Mouse (Mus musculus): ENCODE data around the gene Abca2. TPM values are rescaled to one million over a fixed set of nuclear protein-coding genes. Genes with fewer than 3 reads are reported as not detected.
A peak's percentile ranks its signal among the peaks of the same experiment; 100 is the strongest.

The Abca2 gene
- polyA plus RNA-seq, 1 experiment from 2014 or later = 2.7 TPM

DNA sequence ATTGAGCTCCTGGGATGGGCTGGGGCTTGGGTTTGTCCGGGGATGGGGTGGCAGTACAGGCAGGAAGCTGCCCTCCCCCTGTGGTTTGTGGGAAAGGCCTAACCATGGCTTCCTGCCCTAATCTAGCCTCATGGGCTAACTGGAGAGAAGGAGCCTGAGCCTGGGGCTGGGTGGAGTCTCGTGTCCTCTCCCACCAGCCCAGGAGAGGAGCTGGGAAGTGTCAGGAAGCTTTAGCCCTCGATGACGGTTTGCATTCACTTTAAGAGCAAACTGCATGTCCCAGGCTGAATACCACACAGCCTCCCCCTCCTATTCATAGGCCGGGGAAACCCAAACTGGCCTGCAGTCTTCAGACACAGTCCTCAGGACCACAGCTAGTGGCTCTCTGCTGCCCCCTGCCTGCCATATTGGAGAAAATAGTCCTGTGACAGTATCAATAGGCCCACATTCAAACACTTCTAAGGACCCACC lies 1.7 kb upstream of the Abca2 start:
- no peaks in the 10 kb centered on the region for H3K36me3 ChIP-seq
- peaks cover 2% of the 10 kb centered on the region; the same call in 1 of the 2 replicates for H3K4me1 ChIP-seq
- no peak overlapping the region for H3K4me2 ChIP-seq
- H3K9ac ChIP-seq = 0 out of 2 replicates have a peak overlapping the region, but pooled peaks have one; percentile 8
- H3K27me3 ChIP-seq (replicated peaks) = peaks cover 74% of the 10 kb centered on the region
- WGBS = 22% methylated on average over 5 of the region's 5 CpGs
- no peak overlapping the region for H3K4me3 ChIP-seq
- no peak overlapping the region for H3K27ac ChIP-seq (replicated peaks)
- ATAC-seq (ENCODE audit: extremely low read depth, insufficient number of reproducible peaks, low FRiP score, low TSS enrichment) = no peak
- no peaks in the 10 kb centered on the region for H3K9me3 ChIP-seq

DNA sequence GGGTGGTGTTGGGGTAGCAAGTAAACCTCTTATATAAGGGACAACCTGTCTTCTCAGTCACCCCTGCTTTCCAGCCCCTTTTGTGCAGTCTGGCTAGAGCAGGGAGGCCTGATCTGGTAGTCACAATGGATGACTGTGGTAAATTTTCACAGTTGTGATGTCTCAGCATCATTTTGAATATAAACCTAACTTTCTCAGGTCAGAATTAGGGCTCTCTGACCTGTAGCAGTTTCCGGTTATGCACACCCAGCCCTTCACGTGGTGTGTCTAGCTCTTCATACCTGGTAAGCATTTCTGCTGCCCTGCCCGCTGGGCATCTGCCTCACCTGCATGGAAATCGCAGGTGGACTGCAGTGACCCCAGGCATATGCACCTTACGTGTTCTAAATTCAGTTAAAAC lies 1.2 kb upstream of the Abca2 start:
- Histone ChIP-seq H3K36me3 (no peaks in the 10 kb centered on the region), H3K27ac (replicated peaks) (no peak overlapping the region), H3K9ac (no peak overlapping the region), H3K9me3 (no peaks in the 10 kb centered on the region), H3K4me3 (no peak overlapping the region), H3K27me3 (replicated peaks) (peaks cover 77% of the 10 kb centered on the region), H3K4me1 (peaks cover 2% of the 10 kb centered on the region; the same call in 1 of the 2 replicates), H3K4me2 (no peak overlapping the region)
- WGBS = 80% methylated on average over 5 of the region's 5 CpGs
- ATAC-seq (ENCODE audit: extremely low read depth, insufficient number of reproducible peaks, low FRiP score, low TSS enrichment) = no peak

DNA sequence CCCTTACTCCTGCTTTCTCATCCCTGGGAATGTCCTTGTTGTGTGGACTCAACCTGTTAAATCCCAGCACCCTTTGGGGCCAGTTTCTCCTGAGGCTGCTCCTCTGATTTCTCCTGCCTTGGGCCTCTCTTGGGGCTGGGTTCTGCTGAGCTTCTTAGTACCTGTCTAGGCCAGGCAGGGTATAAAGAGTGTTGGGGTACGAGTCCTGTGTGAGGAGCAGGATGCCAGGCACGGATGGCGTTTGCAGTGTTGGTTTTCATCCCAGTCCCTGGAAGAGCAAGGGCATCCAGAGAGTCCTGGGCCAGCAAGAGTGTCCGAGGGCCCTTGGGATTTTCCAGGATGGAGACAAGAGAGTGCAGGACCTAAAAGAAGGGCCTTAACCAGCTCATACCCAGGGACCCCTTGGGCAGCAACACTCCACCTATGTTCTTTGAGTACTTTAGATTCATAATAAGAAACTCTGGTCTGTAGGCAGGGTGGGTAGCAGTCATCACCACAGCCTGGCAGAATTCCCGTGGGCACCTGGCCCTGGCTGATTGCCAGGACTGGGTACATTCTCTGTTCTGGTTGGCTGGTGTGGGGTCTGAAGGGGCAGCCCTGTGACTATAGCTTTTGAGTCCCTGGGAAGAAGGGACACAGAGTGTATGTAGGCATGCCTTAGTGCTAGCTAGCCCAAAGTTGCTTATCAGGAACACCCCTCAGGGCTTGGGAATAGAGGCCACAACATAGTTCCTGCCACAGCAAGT lies 1.1 kb downstream of the Abca2 start:
- 75% methylated on average over 5 of the region's 5 CpGs for WGBS
- Histone ChIP-seq H3K4me2 (peak overlapping the region; percentile 93), H3K27me3 (replicated peaks) (peaks cover 68% of the 10 kb centered on the region), H3K9ac (no peak overlapping the region; the same call in 1 of the 2 replicates), H3K36me3 (no peaks in the 10 kb centered on the region), H3K9me3 (no peaks in the 10 kb centered on the region), H3K27ac (replicated peaks) (no peak overlapping the region), H3K4me1 (peaks cover 2% of the 10 kb centered on the region; the same call in 1 of the 2 replicates), H3K4me3 (peak overlapping the region; percentile 77)
- no peak for ATAC-seq (ENCODE audit: extremely low read depth, insufficient number of reproducible peaks, low FRiP score, low TSS enrichment)

DNA sequence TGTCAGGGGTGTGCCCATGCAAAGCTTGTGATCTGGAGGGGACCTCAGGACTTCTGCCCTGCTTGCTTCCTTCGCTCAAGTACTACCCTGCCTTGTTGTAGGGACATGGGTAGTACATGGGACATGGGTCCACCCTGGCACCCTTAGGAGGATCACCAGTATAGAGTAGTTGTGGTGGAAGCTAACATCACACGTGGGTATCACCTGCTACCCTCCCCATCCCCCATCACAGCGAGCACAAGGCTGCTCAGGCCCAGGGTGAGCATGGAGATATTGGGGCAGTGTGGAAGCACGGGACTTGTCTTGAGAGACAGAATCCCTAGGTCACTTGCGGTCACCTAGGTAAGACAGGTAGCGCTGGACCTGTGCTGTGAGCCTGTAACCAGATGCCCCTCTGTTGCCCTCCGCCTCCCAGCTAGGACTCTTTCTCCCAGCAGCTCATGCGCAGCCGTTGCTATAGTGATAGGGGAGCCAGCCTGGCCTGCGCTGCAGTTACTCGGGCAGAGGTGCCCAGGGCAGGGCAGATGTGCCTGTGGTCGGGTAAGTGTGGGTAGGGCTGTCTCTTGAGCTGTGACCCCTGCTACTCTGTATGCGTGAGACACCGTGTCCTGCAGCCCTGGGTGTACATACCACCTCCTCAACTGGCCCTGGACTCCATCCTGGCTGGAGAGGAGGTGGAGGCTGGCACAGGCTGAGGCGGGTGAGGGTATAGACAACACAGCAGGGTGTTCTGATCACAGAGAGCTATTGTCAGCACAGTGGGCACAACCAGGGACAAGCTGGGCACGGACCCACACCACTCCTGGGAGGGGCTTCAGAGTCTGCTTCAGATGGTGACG lies 2.1 kb downstream of the Abca2 start:
- H3K36me3 ChIP-seq = no peaks in the 10 kb centered on the region
- no peak for ATAC-seq (ENCODE audit: extremely low read depth, insufficient number of reproducible peaks, low FRiP score, low TSS enrichment)
- no peak overlapping the region for H3K9ac ChIP-seq
- H3K27ac ChIP-seq (replicated peaks) = no peak overlapping the region
- H3K9me3 ChIP-seq = no peaks in the 10 kb centered on the region
- H3K4me3 ChIP-seq = no peak overlapping the region
- H3K4me2 ChIP-seq = no peak overlapping the region
- 68% methylated on average over 17 of the region's 17 CpGs for WGBS
- peaks cover 58% of the 10 kb centered on the region for H3K27me3 ChIP-seq (replicated peaks)
- H3K4me1 ChIP-seq = peaks cover 2% of the 10 kb centered on the region; the same call in 1 of the 2 replicates

DNA sequence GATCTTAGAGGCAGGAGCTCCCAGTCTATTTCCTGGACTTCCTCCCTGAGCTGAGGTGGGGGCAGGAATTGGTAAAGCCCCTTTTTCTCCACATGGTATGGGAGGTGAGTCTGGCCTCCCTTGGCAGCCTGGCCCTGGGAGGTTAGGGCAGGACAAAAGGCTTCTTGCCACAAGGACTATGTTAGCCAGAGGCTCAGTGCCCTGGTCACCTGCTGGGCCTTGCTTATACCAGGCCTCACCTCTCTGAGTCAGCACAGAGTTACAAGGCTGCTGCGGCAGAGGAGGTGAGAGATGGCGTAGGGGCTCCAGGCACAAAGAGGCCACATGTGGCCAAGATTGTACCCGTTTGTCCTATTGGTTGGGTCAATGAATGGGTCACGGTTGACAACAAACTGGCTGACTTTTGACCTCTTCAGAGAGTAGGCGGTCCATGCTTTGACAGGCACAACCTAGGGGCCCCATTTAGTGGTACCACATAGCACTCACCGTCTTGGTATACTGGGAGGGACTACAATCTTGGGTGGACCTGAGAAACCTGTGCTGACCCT lies 2.9 kb downstream of the Abca2 start:
- Histone ChIP-seq H3K27me3 (replicated peaks) (peaks cover 50% of the 10 kb centered on the region), H3K4me2 (no peak overlapping the region), H3K27ac (replicated peaks) (no peak overlapping the region), H3K9me3 (no peaks in the 10 kb centered on the region), H3K36me3 (no peaks in the 10 kb centered on the region), H3K4me3 (no peak overlapping the region), H3K9ac (no peak overlapping the region), H3K4me1 (peaks cover 2% of the 10 kb centered on the region; the same call in 1 of the 2 replicates)
- 82% methylated on average over 6 of the region's 6 CpGs for WGBS
- no peak for ATAC-seq (ENCODE audit: extremely low read depth, insufficient number of reproducible peaks, low FRiP score, low TSS enrichment)

DNA sequence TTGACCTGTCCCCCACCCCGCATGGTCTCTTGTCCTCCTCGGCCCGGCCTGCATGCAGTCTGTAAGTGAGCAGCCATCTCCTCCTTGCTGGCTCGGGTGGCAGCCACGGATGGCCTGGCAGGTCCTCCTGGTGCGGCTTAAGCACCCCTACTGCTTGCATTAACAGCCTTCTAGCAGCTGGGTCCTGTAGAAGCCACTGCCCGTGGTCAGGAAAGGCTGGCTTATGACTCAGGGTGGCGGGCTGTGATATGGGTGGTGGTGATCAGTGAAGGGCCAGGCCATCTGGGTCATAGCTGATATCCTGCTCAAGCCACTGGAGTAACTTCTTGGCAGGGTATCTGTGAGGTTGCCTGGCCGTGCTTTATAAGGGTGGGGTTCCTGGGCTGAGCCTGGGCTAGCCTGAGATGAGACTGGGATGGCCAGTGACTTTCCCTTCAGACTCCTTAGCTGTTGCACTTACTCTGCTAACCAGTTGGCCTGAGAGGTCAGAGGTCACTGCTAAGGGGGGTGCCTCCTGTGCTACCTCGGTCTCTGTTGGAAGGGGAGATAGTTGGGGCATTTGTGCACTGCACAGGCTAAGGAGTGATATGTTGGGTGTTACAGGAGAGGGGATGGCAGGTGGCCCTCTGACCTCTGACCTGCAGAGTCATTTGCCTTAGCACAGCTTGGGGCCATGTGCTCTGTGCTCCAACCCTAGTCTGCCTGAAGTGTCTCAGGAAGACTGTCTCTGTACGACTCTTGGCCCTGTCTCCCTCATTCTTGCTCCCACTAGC lies 4.0 kb downstream of the Abca2 start:
- no peak overlapping the region for H3K4me3 ChIP-seq
- no peak overlapping the region for H3K4me2 ChIP-seq
- no peak for ATAC-seq (ENCODE audit: extremely low read depth, insufficient number of reproducible peaks, low FRiP score, low TSS enrichment)
- H3K4me1 ChIP-seq = peaks cover 2% of the 10 kb centered on the region; the same call in 1 of the 2 replicates
- peaks cover 6% of the 10 kb centered on the region for H3K36me3 ChIP-seq
- no peak overlapping the region for H3K27ac ChIP-seq (replicated peaks)
- no peaks in the 10 kb centered on the region for H3K9me3 ChIP-seq
- WGBS = 64% methylated on average over 11 of the region's 11 CpGs
- no peak overlapping the region for H3K9ac ChIP-seq
- peaks cover 41% of the 10 kb centered on the region for H3K27me3 ChIP-seq (replicated peaks)

DNA sequence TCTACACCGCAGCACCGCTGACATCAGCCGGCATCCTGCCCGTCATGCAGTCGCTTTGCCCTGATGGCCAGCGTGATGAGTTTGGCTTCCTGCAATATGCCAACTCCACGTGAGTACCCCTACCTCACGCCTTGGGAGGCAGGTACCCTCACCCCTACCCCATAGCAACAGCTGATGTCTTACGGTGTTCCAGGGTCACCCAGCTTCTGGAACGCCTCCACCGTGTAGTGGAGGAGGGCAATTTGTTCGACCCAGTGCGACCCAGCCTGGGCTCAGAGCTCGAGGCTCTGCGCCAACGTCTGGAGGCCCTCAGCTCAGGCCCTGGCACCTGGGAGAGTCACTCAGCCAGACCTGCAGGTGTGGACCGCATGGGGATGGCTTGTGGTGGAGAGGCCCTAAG lies 4.6 kb downstream of the Abca2 start:
- no peak overlapping the region for H3K9ac ChIP-seq
- H3K9me3 ChIP-seq = no peaks in the 10 kb centered on the region
- no peak for ATAC-seq (ENCODE audit: extremely low read depth, insufficient number of reproducible peaks, low FRiP score, low TSS enrichment)
- peaks cover 40% of the 10 kb centered on the region for H3K27me3 ChIP-seq (replicated peaks)
- H3K4me3 ChIP-seq = no peak overlapping the region
- no peak overlapping the region for H3K27ac ChIP-seq (replicated peaks)
- WGBS = 85% methylated on average over 17 of the region's 17 CpGs
- H3K4me1 ChIP-seq = peaks cover 2% of the 10 kb centered on the region; the same call in 1 of the 2 replicates
- no peak overlapping the region for H3K4me2 ChIP-seq
- peaks cover 6% of the 10 kb centered on the region for H3K36me3 ChIP-seq

DNA sequence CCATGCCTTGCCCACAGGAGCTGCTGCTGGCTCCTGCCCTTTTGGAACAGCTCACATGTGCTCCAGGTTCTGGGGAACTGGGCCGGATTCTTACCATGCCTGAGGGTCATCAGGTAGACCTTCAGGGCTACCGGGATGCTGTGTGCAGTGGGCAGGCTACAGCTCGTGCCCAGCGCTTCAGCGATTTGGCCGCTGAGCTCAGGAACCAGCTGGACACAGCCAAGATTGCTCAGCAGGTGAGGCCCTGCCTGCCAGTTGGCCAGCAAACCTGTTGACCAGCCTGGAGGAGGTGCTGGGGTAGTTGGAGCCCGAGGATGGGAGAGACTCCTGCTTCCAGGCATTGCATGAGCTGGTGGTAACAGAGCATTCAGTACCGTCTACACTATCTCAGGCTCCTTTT lies 5.8 kb downstream of the Abca2 start:
- Histone ChIP-seq H3K27ac (replicated peaks) (no peak overlapping the region), H3K4me1 (no peaks in the 10 kb centered on the region), H3K36me3 (peaks cover 6% of the 10 kb centered on the region), H3K9me3 (no peaks in the 10 kb centered on the region), H3K4me3 (no peak overlapping the region), H3K9ac (no peak overlapping the region), H3K27me3 (replicated peaks) (peaks cover 40% of the 10 kb centered on the region), H3K4me2 (no peak overlapping the region)
- ATAC-seq (ENCODE audit: extremely low read depth, insufficient number of reproducible peaks, low FRiP score, low TSS enrichment) = no peak
- WGBS = 84% methylated on average over 8 of the region's 8 CpGs

DNA sequence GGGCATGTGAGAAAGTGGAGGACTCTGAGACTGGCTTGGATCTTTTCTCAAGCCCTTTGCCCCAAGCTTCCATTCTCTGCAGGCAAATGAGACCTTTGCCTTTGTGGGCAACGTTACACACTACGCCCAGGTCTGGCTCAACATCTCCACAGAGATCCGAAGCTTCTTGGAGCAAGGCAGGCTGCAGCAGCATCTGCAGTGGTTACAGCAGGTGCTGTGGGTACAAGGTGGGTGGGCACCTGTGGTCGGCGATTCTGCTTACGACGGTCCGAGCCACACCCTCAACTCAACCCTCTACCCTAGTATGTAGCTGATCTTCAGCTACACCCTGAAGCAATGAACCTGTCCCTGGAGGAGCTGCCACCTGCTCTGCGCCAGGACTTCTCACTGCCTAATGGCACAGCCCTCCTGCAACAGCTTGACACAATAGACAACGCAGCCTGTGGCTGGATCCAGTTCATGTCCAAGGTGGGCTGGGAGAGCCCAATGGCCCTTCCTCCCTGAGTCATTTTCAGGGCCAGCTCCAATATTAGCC lies 7.8 kb downstream of the Abca2 start:
- H3K4me3 ChIP-seq = no peak overlapping the region
- peaks cover 7% of the 10 kb centered on the region for H3K36me3 ChIP-seq
- no peaks in the 10 kb centered on the region for H3K9me3 ChIP-seq
- 87% methylated on average over 10 of the region's 10 CpGs for WGBS
- H3K4me1 ChIP-seq = no peaks in the 10 kb centered on the region
- H3K27me3 ChIP-seq (replicated peaks) = peaks cover 20% of the 10 kb centered on the region
- no peak for ATAC-seq (ENCODE audit: extremely low read depth, insufficient number of reproducible peaks, low FRiP score, low TSS enrichment)
- H3K9ac ChIP-seq = no peak overlapping the region
- H3K4me2 ChIP-seq = no peak overlapping the region
- H3K27ac ChIP-seq (replicated peaks) = no peak overlapping the region

DNA sequence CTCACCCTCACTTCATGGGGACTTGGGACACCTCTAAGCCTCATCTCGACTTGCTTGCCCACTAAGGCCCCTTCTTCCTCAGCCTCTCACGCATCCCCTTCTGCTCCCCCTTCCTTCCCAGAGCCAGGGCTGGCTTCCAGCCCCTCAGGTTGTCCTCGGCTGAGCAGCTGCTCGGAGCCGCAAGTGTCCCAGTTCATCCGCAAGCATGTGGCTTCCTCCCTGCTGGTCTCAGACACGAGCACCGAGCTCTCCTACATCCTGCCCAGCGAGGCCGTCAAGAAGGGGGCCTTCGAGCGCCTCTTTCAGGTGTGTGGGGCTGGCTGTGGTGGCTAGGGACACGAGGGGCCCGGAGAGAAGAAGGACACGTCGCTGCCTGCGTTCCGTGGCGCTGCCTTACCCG lies 12.6 kb downstream of the Abca2 start:
- H3K27me3 ChIP-seq (replicated peaks) = no peaks in the 10 kb centered on the region; the same call in 1 of the 2 replicates
- ATAC-seq (ENCODE audit: extremely low read depth, insufficient number of reproducible peaks, low FRiP score, low TSS enrichment) = no peak
- no peaks in the 10 kb centered on the region for H3K4me1 ChIP-seq
- no peaks in the 10 kb centered on the region for H3K9me3 ChIP-seq
- H3K4me2 ChIP-seq = no peak overlapping the region
- H3K27ac ChIP-seq (replicated peaks) = no peak overlapping the region
- peaks cover 13% of the 10 kb centered on the region for H3K36me3 ChIP-seq
- H3K4me3 ChIP-seq = no peak overlapping the region
- no peak overlapping the region for H3K9ac ChIP-seq
- WGBS = 78% methylated on average over 20 of the region's 20 CpGs

Data from heart, embryonic 13.5 days (tissue).